Mouse (Mus musculus) liver, embryonic 11.5 days (tissue): ENCODE data around the gene Dydc2. TPM values are rescaled to one million over a fixed set of nuclear protein-coding genes. Genes with fewer than 3 reads are reported as not detected.

Source experiments
- ATAC-seq: fragments of 200-750 bp; cut with Nextera tagmentation; replicated peaks from 2 replicates; pipeline ENCODE4 v1.8.0; 2017; ENCODE audit warnings: moderate number of reproducible peaks, mild to moderate bottlenecking, moderate TSS enrichment, moderate library complexity; ENCODE audit not compliant: low FRiP score
- DNase-seq: peaks from one replicate; pipeline ENCODE4 v3.0.0-alpha.2; 2017; ENCODE audit warnings: low spot score
- H3K27ac ChIP-seq: fragments of 300-500 bp; sonication (generic); 2 replicates; pipeline ENCODE4 v1.5.1; 2014; ENCODE audit warnings: mild to moderate bottlenecking, low read depth, low read length, control low read depth
- H3K27me3 ChIP-seq: fragments of 300-500 bp; sonication (generic); replicated peaks from 2 replicates; pipeline ENCODE4 v1.6.1; 2014; ENCODE audit warnings: low read length, mixed read lengths; ENCODE audit not compliant: control insufficient read depth, insufficient read depth
- H3K36me3 ChIP-seq: fragments of 300-500 bp; sonication (generic); 2 replicates; pipeline ENCODE4 v1.6.1; 2014; ENCODE audit warnings: mild to moderate bottlenecking, low read length, moderate library complexity, mixed read lengths; ENCODE audit not compliant: control insufficient read depth, insufficient read depth
- H3K4me1 ChIP-seq: fragments of 300-500 bp; sonication (generic); replicated peaks from 2 replicates; pipeline ENCODE4 v1.6.1; 2014; ENCODE audit warnings: low read length, mixed read lengths; ENCODE audit not compliant: control insufficient read depth, insufficient read depth
- H3K4me2 ChIP-seq: fragments of 300-500 bp; sonication (generic); 2 replicates; pipeline ENCODE4 v1.6.1; 2014; ENCODE audit warnings: mild to moderate bottlenecking, control low read depth, moderate library complexity
- H3K4me3 ChIP-seq: fragments of 300-500 bp; sonication (generic); 2 replicates; pipeline ENCODE4 v1.5.1; 2014; ENCODE audit warnings: low read depth, low read length, control low read depth
- H3K9ac ChIP-seq: fragments of 300-500 bp; sonication (generic); 2 replicates; pipeline ENCODE4 v1.6.1; 2014; ENCODE audit warnings: low read depth, low read length, control low read depth
- H3K9me3 ChIP-seq: fragments of 300-500 bp; sonication (generic); 2 replicates; pipeline ENCODE4 v1.6.1; 2016; ENCODE audit warnings: low read length, inconsistent platforms, mixed read lengths; ENCODE audit not compliant: control insufficient read depth
- WGBS: fragments of 180-500 bp; shearing (Covaris S2); extraction: QIAGEN DNeasy Blood & Tissue Kit; methylation state at CpG from one replicate; pipeline ENCODE4 v1.1.7; 2014; 5-methylcytosine and 5-hydroxymethylcytosine counted together
- polyA plus RNA-seq: library from polyadenylated mRNA; unstranded; fragments of >200 nt; fragmentation: Nextera tagmentation; extraction: Ambion mirVana; gene quantifications from 2 replicates; pipeline ENCODE4 v1.2.1, GENCODE M21; 2014

Dydc2 gene
- not detected in 2 replicates for polyA plus RNA-seq

GRCm38 (mm10) chr14:41069108-41069507 is at the start of gene Dydc2:
Gene Dydc2 (minus strand): TSS chr14:41069208.
- Histone ChIP-seq H3K9ac (no peak within 1 kb of the TSS), H3K4me2 (no peak within 1 kb of the TSS), H3K27me3 (no peaks in the 10 kb centered on the region), H3K36me3 (no peaks in the 10 kb centered on the region), H3K27ac (no peak within 1 kb of the TSS), H3K4me3 (no peak within 1 kb of the TSS), H3K9me3 (no peaks in the 10 kb centered on the region), H3K4me1 (peaks cover 12% of the 10 kb centered on the region)
- DNase-seq (no peak), ATAC-seq (no peak)

- H3K9me3 ChIP-seq: no peaks in the 10 kb centered on the region
- H3K4me1 ChIP-seq: no peaks in the 10 kb centered on the region
- H3K4me2 ChIP-seq: no peak overlapping the region
- no peaks in the 10 kb centered on the region for H3K27me3 ChIP-seq
- H3K36me3 ChIP-seq: no peaks in the 10 kb centered on the region
- no peak overlapping the region for H3K4me3 ChIP-seq
- 74% methylated on average over 3 of the region's 3 CpGs for WGBS
- no peak overlapping the region for H3K9ac ChIP-seq
- ATAC-seq (no peak), DNase-seq (no peak)
- no peak overlapping the region for H3K27ac ChIP-seq
Measured at GRCm38 (mm10) chr14:41116271-41116670, 47.3 kb upstream of the Dydc2 start.

- H3K9ac ChIP-seq: no peak overlapping the region
Measured at GRCm38 (mm10) chr14:41112944-41113343, 43.9 kb upstream of the Dydc2 start.

DNA sequence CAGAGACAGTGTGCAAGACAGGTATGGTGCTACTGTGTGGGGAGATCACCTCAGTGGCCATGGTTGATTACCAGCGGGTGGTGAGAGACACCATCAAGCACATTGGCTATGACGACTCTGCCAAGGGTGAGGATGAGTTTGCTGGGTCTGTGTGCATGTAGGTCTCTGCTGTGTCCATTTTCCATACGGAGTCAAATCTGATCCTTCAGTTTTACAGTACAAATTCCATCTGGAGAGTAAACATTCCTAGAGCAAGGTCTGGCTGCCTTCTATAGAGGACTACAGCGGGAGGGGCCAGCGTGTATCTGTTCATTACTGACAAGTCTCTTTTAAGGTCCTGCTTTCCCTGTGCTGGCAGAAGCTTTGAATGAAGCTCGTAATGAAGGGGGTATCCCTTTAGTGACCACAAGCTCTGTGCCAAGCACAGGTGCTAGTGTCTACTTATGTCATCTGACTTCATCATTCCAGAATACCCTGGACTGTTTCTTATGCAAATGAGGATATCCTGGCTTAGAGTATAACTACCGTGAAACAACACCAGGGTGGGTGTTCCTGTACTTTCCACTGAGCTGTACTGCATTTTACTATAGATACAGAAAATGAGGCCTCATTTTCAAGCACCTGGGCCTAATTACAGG is 42.1 kb upstream of the Dydc2 start:
- DNase-seq (no peak), ATAC-seq (no peak)

More at GRCm38 (mm10) chr14:41112944-41113343, 43.9 kb upstream of the Dydc2 start:
- ATAC-seq: no peak
- H3K27ac ChIP-seq: no peak overlapping the region
- no peaks in the 10 kb centered on the region for H3K36me3 ChIP-seq
- no peak overlapping the region for H3K4me2 ChIP-seq
- no peak overlapping the region for H3K4me3 ChIP-seq
- DNase-seq: no peak
- H3K27me3 ChIP-seq: no peaks in the 10 kb centered on the region
- no peaks in the 10 kb centered on the region for H3K9me3 ChIP-seq
- WGBS: 61% methylated on average over 4 of the region's 4 CpGs
- H3K4me1 ChIP-seq: no peaks in the 10 kb centered on the region

DNA sequence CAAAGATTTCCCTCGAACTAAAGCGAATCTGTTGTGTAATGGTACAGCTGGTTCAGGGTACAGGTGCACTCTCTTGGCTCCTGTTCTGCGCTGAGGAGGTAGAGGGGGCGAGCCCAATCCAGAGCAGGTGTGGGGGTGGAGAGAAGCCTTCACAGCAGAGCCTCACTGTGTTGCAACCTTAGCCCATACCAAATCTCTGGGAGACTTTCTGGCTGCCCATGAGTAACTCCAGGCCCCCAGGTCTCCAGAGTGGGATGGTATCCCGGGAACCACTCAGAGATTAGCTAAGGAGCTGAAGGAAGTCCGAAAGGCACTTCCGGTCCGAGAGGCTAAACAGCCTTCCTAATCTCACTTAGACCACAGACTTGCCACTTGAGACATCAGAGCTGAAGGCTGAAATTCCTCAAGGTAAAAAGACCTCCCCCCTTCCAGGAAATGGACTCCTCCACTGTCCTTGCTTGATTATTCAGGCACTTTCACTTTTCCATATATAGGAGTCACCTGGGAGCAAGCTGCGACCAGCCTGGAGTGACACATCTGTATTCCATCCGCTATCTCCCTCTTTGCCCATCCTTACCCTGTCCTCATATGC is 35.9 kb upstream of the Dydc2 start, which contains the start of gene Mat1a:
TSS of gene Mat1a (plus strand) at position 183 of the 592 bp plus-strand sequence.
- Histone ChIP-seq H3K4me2 (no peak within 1 kb of the TSS), H3K27ac (no peak within 1 kb of the TSS), H3K27me3 (no peaks in the 10 kb centered on the region), H3K4me1 (no peaks in the 10 kb centered on the region), H3K36me3 (no peaks in the 10 kb centered on the region), H3K4me3 (no peak within 1 kb of the TSS), H3K9ac (no peak within 1 kb of the TSS), H3K9me3 (no peaks in the 10 kb centered on the region)
- DNase-seq (no peak), ATAC-seq (no peak)
- WGBS: 52% methylated on average over 10 of the region's 10 CpGs

More for the DNA sequence above, 42.1 kb upstream of the Dydc2 start:
- H3K4me2 ChIP-seq: no peak overlapping the region
- 81% methylated on average over 7 of the region's 7 CpGs for WGBS
- no peak overlapping the region for H3K4me3 ChIP-seq
- H3K36me3 ChIP-seq: no peaks in the 10 kb centered on the region
- H3K9me3 ChIP-seq: no peaks in the 10 kb centered on the region
- H3K9ac ChIP-seq: no peak overlapping the region
- no peaks in the 10 kb centered on the region for H3K4me1 ChIP-seq
- H3K27me3 ChIP-seq: no peaks in the 10 kb centered on the region
- no peak overlapping the region for H3K27ac ChIP-seq

DNA sequence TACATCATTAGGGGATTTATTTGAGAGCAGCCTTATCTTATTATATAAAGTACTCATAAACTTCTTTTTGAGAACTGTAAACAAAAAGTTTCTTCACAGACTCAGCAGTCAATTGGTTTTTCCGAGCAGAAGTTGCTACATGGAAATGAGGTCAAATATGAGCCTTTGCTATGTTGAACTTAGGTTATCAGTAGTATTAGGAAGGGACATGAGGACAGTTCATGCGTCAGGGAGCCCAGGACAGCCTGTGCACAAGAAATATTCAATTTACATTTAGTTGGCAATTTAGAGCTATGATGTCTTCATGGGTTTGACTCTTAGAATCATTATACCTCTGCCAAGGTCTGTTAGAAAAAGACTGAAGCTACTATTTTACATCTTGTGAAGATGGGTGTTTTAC is 33.3 kb upstream of the Dydc2 start:
- no peak overlapping the region for H3K4me2 ChIP-seq
- H3K27ac ChIP-seq: no peak overlapping the region
- no peaks in the 10 kb centered on the region for H3K36me3 ChIP-seq
- DNase-seq: no peak
- no peaks in the 10 kb centered on the region for H3K4me1 ChIP-seq
- no peaks in the 10 kb centered on the region for H3K27me3 ChIP-seq
- 63% methylated on average over 2 of the region's 2 CpGs for WGBS
- no peak overlapping the region for H3K4me3 ChIP-seq
- no peak for ATAC-seq
- H3K9ac ChIP-seq: no peak overlapping the region
- H3K9me3 ChIP-seq: no peaks in the 10 kb centered on the region

GRCm38 (mm10) chr14:41101242-41101641 is 32.2 kb upstream of the Dydc2 start:
- DNase-seq: no peak
- Histone ChIP-seq H3K36me3 (no peaks in the 10 kb centered on the region), H3K27me3 (no peaks in the 10 kb centered on the region), H3K4me1 (no peaks in the 10 kb centered on the region), H3K9ac (no peak overlapping the region), H3K27ac (no peak overlapping the region), H3K4me2 (no peak overlapping the region), H3K9me3 (no peaks in the 10 kb centered on the region), H3K4me3 (no peak overlapping the region)
- no peak for ATAC-seq
- 64% methylated on average over 5 of the region's 5 CpGs for WGBS

GRCm38 (mm10) chr14:41100712-41101111 is 31.7 kb upstream of the Dydc2 start:
- Histone ChIP-seq H3K36me3 (no peaks in the 10 kb centered on the region), H3K27me3 (no peaks in the 10 kb centered on the region), H3K9ac (no peak overlapping the region), H3K4me2 (no peak overlapping the region), H3K4me1 (no peaks in the 10 kb centered on the region), H3K9me3 (no peaks in the 10 kb centered on the region), H3K4me3 (no peak overlapping the region), H3K27ac (no peak overlapping the region)
- 72% methylated on average over 3 of the region's 3 CpGs for WGBS
- ATAC-seq (no peak), DNase-seq (no peak)

- no peak overlapping the region for H3K4me2 ChIP-seq
- H3K9ac ChIP-seq: no peak overlapping the region
- H3K4me1 ChIP-seq: no peaks in the 10 kb centered on the region
- 73% methylated on average over 1 of the region's 1 CpGs for WGBS
- H3K36me3 ChIP-seq: no peaks in the 10 kb centered on the region
- no peak overlapping the region for H3K27ac ChIP-seq
- DNase-seq (no peak), ATAC-seq (no peak)
- H3K4me3 ChIP-seq: no peak overlapping the region
- no peaks in the 10 kb centered on the region for H3K9me3 ChIP-seq
- H3K27me3 ChIP-seq: no peaks in the 10 kb centered on the region
Measured at GRCm38 (mm10) chr14:41098726-41099125, 29.7 kb upstream of the Dydc2 start.
